8 mouse cellular contexts compared by ENCODE assay signal in genomic region chr1:39982727-39983487, GRCm38 (mm10).
DNase-seq lines count a peak whose midpoint lies in the region; ATAC-seq and TF ChIP-seq lines count a peak whose summit lies in the region.
"Had no signal": no experiment of that assay in that cellular context is flagged by ENCODE, and none has a peak within 500 bp of the region (broad histone marks: within the 10 kb centered on the region; RNA-seq: fewer than 3 reads in every experiment).

No protein-coding gene starts in this region.

- H3K4me1 ChIP-seq in kidney, postnatal 0 days (replicated peaks; ENCODE audit: insufficient read depth, low read length): no peaks in the 10 kb centered on the region
- no peaks in the 10 kb centered on the region for H3K4me1 ChIP-seq in kidney, embryonic 14.5 days (ENCODE audit: control insufficient read depth, insufficient read depth, low read length)
- H3K4me1 ChIP-seq in embryonic facial prominence, embryonic 14.5 days (ENCODE audit: control insufficient read depth, insufficient read depth, low read length): no peaks in the 10 kb centered on the region
- H3K4me1 ChIP-seq in thymus, adult 2 months (replicated peaks; ENCODE audit: control insufficient read depth, insufficient read depth, low read length): 0 out of 2 replicates have a peak, but pooled peaks cover 3% of the 10 kb centered on the region

- no peak overlapping the region for H3K4me3 ChIP-seq in kidney, postnatal 0 days (replicated peaks; ENCODE audit: low read depth, low read length)
- H3K4me3 ChIP-seq in kidney, embryonic 14.5 days (ENCODE audit: low read length): no peak overlapping the region
- H3K4me3 ChIP-seq in embryonic facial prominence, embryonic 14.5 days (ENCODE audit: low read depth, low read length): no peak overlapping the region
- no peak overlapping the region for H3K4me3 ChIP-seq in thymus, adult 2 months (ENCODE audit: control insufficient read depth, insufficient read depth, low read length)

- TF ChIP-seq CTCF in kidney, postnatal 0 days (IDR thresholded peaks at IDR 0.05; ENCODE audit: low read depth): peak; percentile 60
- no peak for TF ChIP-seq CTCF in thymus, adult 2 months (IDR thresholded peaks at IDR 0.05; ENCODE audit: borderline replicate concordance, control insufficient read depth, extremely low read depth, insufficient read depth, low read length, poor library complexity)

- no peaks in the 10 kb centered on the region for H3K27me3 ChIP-seq in kidney, postnatal 0 days (ENCODE audit: insufficient read depth, low read length)
- H3K27me3 ChIP-seq in kidney, embryonic 14.5 days (ENCODE audit: control insufficient read depth, insufficient read depth, low read length): no peaks in the 10 kb centered on the region
- H3K27me3 ChIP-seq in embryonic facial prominence, embryonic 14.5 days (replicated peaks; ENCODE audit: control insufficient read depth, insufficient read depth, low read length): no peaks in the 10 kb centered on the region
- H3K27me3 ChIP-seq in thymus, adult 2 months (ENCODE audit: control insufficient read depth, insufficient read depth, low read length): no peaks in the 10 kb centered on the region

- H3K4me2 ChIP-seq in kidney, postnatal 0 days (ENCODE audit: low read length): no peak overlapping the region
- no peak overlapping the region for H3K4me2 ChIP-seq in kidney, embryonic 14.5 days (replicated peaks; ENCODE audit: low read depth, low read length)
- no peak overlapping the region for H3K4me2 ChIP-seq in embryonic facial prominence, embryonic 14.5 days (ENCODE audit: low read depth, low read length)

- peaks cover 22% of the 10 kb centered on the region for H3K36me3 ChIP-seq in kidney, postnatal 0 days (ENCODE audit: insufficient read depth, low read length)
- peaks cover 89% of the 10 kb centered on the region for H3K36me3 ChIP-seq in kidney, embryonic 14.5 days (ENCODE audit: control insufficient read depth, insufficient read depth, low read length)
- peaks cover 90% of the 10 kb centered on the region for H3K36me3 ChIP-seq in embryonic facial prominence, embryonic 14.5 days (ENCODE audit: control insufficient read depth, insufficient read depth, low read length)
- peaks cover 50% of the 10 kb centered on the region for H3K36me3 ChIP-seq in thymus, adult 2 months (ENCODE audit: control insufficient read depth, insufficient read depth, low read length)

- H3K9ac ChIP-seq in kidney, postnatal 0 days (ENCODE audit: low read depth, low read length): no peak overlapping the region
- no peak overlapping the region for H3K9ac ChIP-seq in kidney, embryonic 14.5 days (ENCODE audit: low read depth, low read length)
- H3K9ac ChIP-seq in embryonic facial prominence, embryonic 14.5 days (ENCODE audit: low read depth, low read length): 0 out of 2 replicates have a peak overlapping the region, but pooled peaks have one; percentile 8

- DNase-seq in kidney, postnatal 0 days (ENCODE audit: low spot score): peak; percentile 66
- DNase-seq in MN1 (ENCODE audit: low spot score): peak; percentile 40
- DNase-seq in embryonic facial prominence, embryonic 14.5 days (ENCODE audit: low spot score): no peak
- DNase-seq in lung, postnatal 36 days: peak; percentile 59
- no peak for DNase-seq in thymus, adult 2 months
- DNase-seq in frontal cortex, postnatal 25 days (ENCODE audit: low spot score in 2 of 2): no peak
- DNase-seq: thymus, postnatal 14 days had no signal

- peak; percentile 33; the same call in 1 of the 2 replicates for ATAC-seq in kidney, postnatal 0 days (replicated peaks; ENCODE audit: low FRiP score, low read depth)
- no peak for ATAC-seq in kidney, embryonic 14.5 days (ENCODE audit: low FRiP score, low TSS enrichment)
- ATAC-seq in embryonic facial prominence, embryonic 14.5 days (ENCODE audit: low read depth): peak; percentile 39; the same call in 1 of the 2 replicates

- no peaks in the 10 kb centered on the region for H3K9me3 ChIP-seq in kidney, postnatal 0 days (replicated peaks; ENCODE audit: low read length)
- no peaks in the 10 kb centered on the region for H3K9me3 ChIP-seq in kidney, embryonic 14.5 days (ENCODE audit: control insufficient read depth, low read length)
- H3K9me3 ChIP-seq in embryonic facial prominence, embryonic 14.5 days (ENCODE audit: control insufficient read depth, low read length): no peaks in the 10 kb centered on the region

- H3K27ac ChIP-seq in kidney, postnatal 0 days: no peak overlapping the region
- H3K27ac ChIP-seq in kidney, embryonic 14.5 days (ENCODE audit: low read depth, low read length): no peak overlapping the region
- no peak overlapping the region for H3K27ac ChIP-seq in embryonic facial prominence, embryonic 14.5 days (replicated peaks; ENCODE audit: low read depth, low read length)
- H3K27ac ChIP-seq in thymus, adult 2 months (ENCODE audit: control insufficient read depth, insufficient read depth, low read length): no peak overlapping the region

- 63% methylated on average over 13 of the region's 13 CpGs for WGBS in kidney, postnatal 0 days
- 76% methylated on average over 13 of the region's 13 CpGs for WGBS in kidney, embryonic 14.5 days
- 78% methylated on average over 13 of the region's 13 CpGs for WGBS in embryonic facial prominence, embryonic 14.5 days
- WGBS in thymus, adult 2 months: 91% methylated on average over 13 of the region's 13 CpGs

- TF ChIP-seq POLR2A in thymus, adult 2 months (IDR thresholded peaks at IDR 0.05; ENCODE audit: control insufficient read depth, extremely low read depth, insufficient read depth, low read length, poor library complexity): no peak

Comparison
In these comparisons a context has a peak if more than half of its experiments do, and no peak if none do; other contexts are left out.
1. DNase-seq: peak in kidney, postnatal 0 days (single experiment), MN1 (single experiment) and lung, postnatal 36 days (single experiment); none in embryonic facial prominence, embryonic 14.5 days (single experiment), thymus, adult 2 months (single experiment) and frontal cortex, postnatal 25 days (0 of 2).